Mouse (Mus musculus): ENCODE data around the gene Efna4. TPM values are rescaled to one million over a fixed set of nuclear protein-coding genes. Genes with fewer than 3 reads are reported as not detected.
A peak's percentile ranks its signal among the peaks of the same experiment; 100 is the strongest.

The Efna4 gene
- polyA plus RNA-seq, 1 experiment from 2014 or later: 14.1 TPM

DNA sequence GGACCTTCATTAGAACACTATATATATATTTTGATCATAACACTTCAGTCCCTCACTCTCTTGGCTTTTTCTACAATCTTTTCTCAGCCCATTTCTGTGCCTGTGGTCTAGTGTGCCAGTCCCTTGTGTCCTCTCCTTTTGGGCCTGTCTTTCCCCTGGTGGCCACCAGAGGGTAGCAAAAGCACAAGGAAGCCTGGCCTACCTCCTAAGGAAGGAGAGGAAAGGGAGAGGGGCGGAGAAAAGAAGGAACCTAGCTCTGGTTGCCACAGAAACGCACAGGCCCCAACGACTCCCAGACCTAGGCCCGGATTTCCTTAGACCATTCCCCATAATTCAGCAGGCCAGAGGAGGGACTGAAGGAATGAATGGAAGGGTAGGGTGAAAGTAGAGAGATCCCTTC, 21.0 kb downstream of the Efna4 start:
- Histone ChIP-seq H3K36me3 (ENCODE audit: control insufficient read depth, insufficient read depth) (no peaks in the 10 kb centered on the region; the same call in 1 of the 2 replicates), H3K27me3 (replicated peaks; ENCODE audit: control insufficient read depth, insufficient read depth, low read length) (peaks cover 19% of the 10 kb centered on the region), H3K9me3 (ENCODE audit: control insufficient read depth, low read length) (no peaks in the 10 kb centered on the region), H3K27ac (ENCODE audit: low read length) (no peak overlapping the region), H3K4me3 (replicated peaks; ENCODE audit: low read length) (no peak overlapping the region), H3K4me2 (ENCODE audit: low read length) (peak overlapping the region; percentile 35; the same call in 1 of the 2 replicates), H3K9ac (replicated peaks; ENCODE audit: low read depth, low read length) (no peak overlapping the region), H3K4me1 (replicated peaks; ENCODE audit: control insufficient read depth, insufficient read depth, low read length) (peaks cover 65% of the 10 kb centered on the region)
- ATAC-seq: peak; percentile 59
- WGBS: 0% methylated on average over 4 of the region's 4 CpGs

GRCm38 (mm10) chr3:89315930-89316831, 21.6 kb downstream of the Efna4 start:
- H3K4me1 ChIP-seq (replicated peaks; ENCODE audit: control insufficient read depth, insufficient read depth, low read length): peaks cover 59% of the 10 kb centered on the region

DNA sequence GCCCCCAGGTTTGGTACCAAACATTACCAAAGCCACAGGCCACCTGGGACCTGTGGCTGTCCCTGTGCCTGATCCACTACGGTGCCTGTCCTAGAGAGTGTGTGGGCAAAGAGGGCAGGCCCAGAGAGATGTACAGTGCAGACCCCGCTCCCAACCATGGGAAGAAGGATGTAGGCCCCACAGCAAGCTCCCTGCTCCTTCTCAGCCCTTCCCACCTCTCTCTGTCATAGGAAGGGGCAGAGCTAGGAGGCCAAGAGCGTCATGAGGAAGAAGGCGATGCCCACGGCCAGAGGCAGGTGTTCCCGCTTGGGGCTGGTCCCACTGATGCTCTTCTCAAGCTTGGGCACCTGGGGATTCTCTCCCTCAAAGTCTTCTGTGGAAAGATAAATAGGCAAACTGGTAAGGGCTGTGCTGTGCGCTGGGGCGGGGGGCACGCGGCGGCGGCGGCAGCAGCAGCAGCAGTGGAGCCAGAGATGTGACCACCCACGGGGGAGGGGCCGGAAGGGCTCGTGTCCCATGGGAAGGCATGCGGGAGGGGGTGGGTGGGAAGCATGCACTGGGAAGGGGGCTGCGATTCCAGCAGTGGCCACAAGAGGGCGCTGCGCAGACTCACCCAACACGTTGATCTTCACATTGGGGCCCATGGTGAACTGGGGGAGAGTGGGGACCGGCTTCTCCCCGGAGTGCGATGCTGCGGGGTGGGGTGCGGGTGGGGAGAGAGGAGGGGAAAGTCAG, 22.5 kb downstream of the Efna4 start:
- Histone ChIP-seq H3K27me3 (replicated peaks; ENCODE audit: control insufficient read depth, insufficient read depth, low read length) (peaks cover 17% of the 10 kb centered on the region), H3K27ac (ENCODE audit: low read length) (no peak overlapping the region), H3K36me3 (ENCODE audit: control insufficient read depth, insufficient read depth) (no peaks in the 10 kb centered on the region; the same call in 1 of the 2 replicates), H3K4me1 (replicated peaks; ENCODE audit: control insufficient read depth, insufficient read depth, low read length) (peaks cover 51% of the 10 kb centered on the region), H3K4me2 (ENCODE audit: low read length) (peak overlapping the region; percentile 53), H3K4me3 (replicated peaks; ENCODE audit: low read length) (peak overlapping the region; percentile 28), H3K9me3 (ENCODE audit: control insufficient read depth, low read length) (0 out of 2 replicates have a peak, but pooled peaks cover 4% of the 10 kb centered on the region), H3K9ac (replicated peaks; ENCODE audit: low read depth, low read length) (peak overlapping the region; percentile 51)
- WGBS: 4% methylated on average over 25 of the region's 26 CpGs
- no peak; the same call in 1 of the 2 replicates for ATAC-seq

More at GRCm38 (mm10) chr3:89315930-89316831, 21.6 kb downstream of the Efna4 start:
- H3K27me3 ChIP-seq (replicated peaks; ENCODE audit: control insufficient read depth, insufficient read depth, low read length): peaks cover 19% of the 10 kb centered on the region
- no peak overlapping the region for H3K27ac ChIP-seq (ENCODE audit: low read length)
- peak overlapping the region; percentile 53 for H3K4me2 ChIP-seq (ENCODE audit: low read length)
- 6% methylated on average over 40 of the region's 40 CpGs for WGBS
- H3K9me3 ChIP-seq (ENCODE audit: control insufficient read depth, low read length): no peaks in the 10 kb centered on the region
- H3K36me3 ChIP-seq (ENCODE audit: control insufficient read depth, insufficient read depth): no peaks in the 10 kb centered on the region; the same call in 1 of the 2 replicates
- no peak; the same call in 1 of the 2 replicates for ATAC-seq
- H3K4me3 ChIP-seq (replicated peaks; ENCODE audit: low read length): peak overlapping the region; percentile 28; the same call in 1 of the 2 replicates
- peak overlapping the region; percentile 25 for H3K9ac ChIP-seq (replicated peaks; ENCODE audit: low read depth, low read length)

DNA sequence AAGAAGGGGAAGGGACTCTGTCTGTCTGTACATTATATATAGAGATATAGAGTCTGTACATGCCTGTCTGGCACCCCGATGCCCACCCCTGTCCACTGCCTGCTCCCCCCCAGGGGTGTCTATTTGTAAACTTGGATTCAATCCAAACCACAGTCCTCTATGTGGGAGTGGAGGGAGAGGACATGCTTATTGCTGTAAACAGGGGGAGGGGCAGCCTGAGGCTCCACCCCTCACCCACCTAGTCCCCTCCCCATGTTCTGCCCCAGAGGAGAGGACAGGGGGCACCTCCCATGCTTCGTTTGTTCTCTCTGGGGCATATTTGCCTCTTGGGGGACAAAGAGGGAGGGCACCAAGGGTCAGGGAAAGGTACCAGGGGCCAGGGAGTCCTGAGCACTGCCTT, 23.0 kb downstream of the Efna4 start:
- WGBS: 38% methylated on average over 2 of the region's 2 CpGs
- Histone ChIP-seq H3K4me3 (replicated peaks; ENCODE audit: low read length) (no peak overlapping the region), H3K27ac (ENCODE audit: low read length) (no peak overlapping the region), H3K4me2 (ENCODE audit: low read length) (no peak overlapping the region), H3K4me1 (replicated peaks; ENCODE audit: control insufficient read depth, insufficient read depth, low read length) (peaks cover 46% of the 10 kb centered on the region), H3K27me3 (replicated peaks; ENCODE audit: control insufficient read depth, insufficient read depth, low read length) (peaks cover 17% of the 10 kb centered on the region), H3K36me3 (ENCODE audit: control insufficient read depth, insufficient read depth) (no peaks in the 10 kb centered on the region; the same call in 1 of the 2 replicates), H3K9me3 (ENCODE audit: control insufficient read depth, low read length) (0 out of 2 replicates have a peak, but pooled peaks cover 4% of the 10 kb centered on the region), H3K9ac (replicated peaks; ENCODE audit: low read depth, low read length) (peak overlapping the region; percentile 51)
- ATAC-seq: no peak

DNA sequence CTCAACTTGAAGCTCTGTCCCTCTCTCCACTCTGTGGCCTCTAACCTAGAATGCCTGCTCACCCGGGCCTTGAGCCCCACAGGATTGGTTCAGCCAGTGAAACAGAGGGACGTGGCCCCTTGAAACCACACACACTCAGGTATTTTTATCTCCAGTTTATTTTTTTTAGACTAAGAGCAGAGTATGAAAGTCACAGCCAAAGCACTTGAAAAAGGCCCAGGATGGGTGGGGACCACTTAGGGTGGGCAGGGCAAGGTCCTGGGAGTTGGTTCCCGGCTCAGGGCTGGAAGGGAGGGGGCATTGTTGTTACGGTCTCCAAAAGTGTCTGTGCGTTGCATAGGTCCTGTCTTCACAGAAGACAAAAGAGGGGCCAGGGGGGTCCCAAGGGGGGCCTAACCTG, 23.5 kb downstream of the Efna4 start:
- Histone ChIP-seq H3K27ac (ENCODE audit: low read length) (no peak overlapping the region), H3K36me3 (ENCODE audit: control insufficient read depth, insufficient read depth) (no peaks in the 10 kb centered on the region; the same call in 1 of the 2 replicates), H3K4me1 (replicated peaks; ENCODE audit: control insufficient read depth, insufficient read depth, low read length) (peaks cover 41% of the 10 kb centered on the region), H3K4me3 (replicated peaks; ENCODE audit: low read length) (no peak overlapping the region), H3K9ac (replicated peaks; ENCODE audit: low read depth, low read length) (no peak overlapping the region), H3K4me2 (ENCODE audit: low read length) (no peak overlapping the region), H3K9me3 (ENCODE audit: control insufficient read depth, low read length) (0 out of 2 replicates have a peak, but pooled peaks cover 4% of the 10 kb centered on the region), H3K27me3 (replicated peaks; ENCODE audit: control insufficient read depth, insufficient read depth, low read length) (peaks cover 17% of the 10 kb centered on the region)
- WGBS: 70% methylated on average over 5 of the region's 5 CpGs
- no peak for ATAC-seq

DNA sequence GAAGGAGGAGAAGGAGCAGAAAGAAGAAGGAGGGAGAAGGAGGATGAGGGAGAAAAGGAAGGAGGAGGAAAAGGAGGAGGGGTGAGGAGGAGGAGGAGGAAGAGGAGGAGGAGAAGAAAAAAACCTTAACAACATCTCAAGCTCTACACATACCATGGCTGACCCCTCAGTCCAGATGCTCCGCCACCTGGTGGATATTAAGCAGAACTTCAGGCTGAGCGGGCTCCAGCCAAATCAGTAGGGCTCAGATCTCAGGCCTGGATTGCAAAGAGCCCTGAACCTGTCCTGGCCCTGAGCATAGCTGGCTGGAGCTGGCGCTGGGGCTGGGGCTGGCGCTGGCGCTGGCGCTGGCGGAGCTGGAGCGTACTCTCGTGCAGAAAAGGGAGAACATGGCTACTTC, 29.7 kb downstream of the Efna4 start:
- Histone ChIP-seq H3K27ac (ENCODE audit: low read length) (no peak overlapping the region), H3K36me3 (ENCODE audit: control insufficient read depth, insufficient read depth) (no peaks in the 10 kb centered on the region; the same call in 1 of the 2 replicates), H3K9me3 (ENCODE audit: control insufficient read depth, low read length) (0 out of 2 replicates have a peak, but pooled peaks cover 4% of the 10 kb centered on the region), H3K4me1 (replicated peaks; ENCODE audit: control insufficient read depth, insufficient read depth, low read length) (no peaks in the 10 kb centered on the region), H3K9ac (replicated peaks; ENCODE audit: low read depth, low read length) (no peak overlapping the region), H3K4me2 (ENCODE audit: low read length) (no peak overlapping the region), H3K4me3 (replicated peaks; ENCODE audit: low read length) (no peak overlapping the region), H3K27me3 (replicated peaks; ENCODE audit: control insufficient read depth, insufficient read depth, low read length) (no peaks in the 10 kb centered on the region; the same call in 1 of the 2 replicates)
- peak; percentile 77 for ATAC-seq
- WGBS: 2% methylated on average over 9 of the region's 9 CpGs

GRCm38 (mm10) chr3:89305551-89306325, 32.1 kb downstream of the Efna4 start:
- H3K9ac ChIP-seq (replicated peaks; ENCODE audit: low read depth, low read length): no peak overlapping the region
- no peaks in the 10 kb centered on the region for H3K4me1 ChIP-seq (replicated peaks; ENCODE audit: control insufficient read depth, insufficient read depth, low read length)
- no peaks in the 10 kb centered on the region for H3K9me3 ChIP-seq (ENCODE audit: control insufficient read depth, low read length)
- WGBS: 79% methylated on average over 8 of the region's 8 CpGs
- H3K4me2 ChIP-seq (ENCODE audit: low read length): no peak overlapping the region
- H3K4me3 ChIP-seq (replicated peaks; ENCODE audit: low read length): no peak overlapping the region
- no peaks in the 10 kb centered on the region; the same call in 1 of the 2 replicates for H3K27me3 ChIP-seq (replicated peaks; ENCODE audit: control insufficient read depth, insufficient read depth, low read length)
- no peaks in the 10 kb centered on the region for H3K36me3 ChIP-seq (ENCODE audit: control insufficient read depth, insufficient read depth)
- no peak for ATAC-seq
- no peak overlapping the region for H3K27ac ChIP-seq (ENCODE audit: low read length)

GRCm38 (mm10) chr3:89305105-89305504, 32.7 kb downstream of the Efna4 start:
- peaks cover 3% of the 10 kb centered on the region; the same call in 1 of the 2 replicates for H3K27me3 ChIP-seq (replicated peaks; ENCODE audit: control insufficient read depth, insufficient read depth, low read length)
- H3K27ac ChIP-seq (ENCODE audit: low read length): no peak overlapping the region
- H3K4me2 ChIP-seq (ENCODE audit: low read length): no peak overlapping the region
- no peaks in the 10 kb centered on the region for H3K4me1 ChIP-seq (replicated peaks; ENCODE audit: control insufficient read depth, insufficient read depth, low read length)
- H3K36me3 ChIP-seq (ENCODE audit: control insufficient read depth, insufficient read depth): no peaks in the 10 kb centered on the region
- H3K9ac ChIP-seq (replicated peaks; ENCODE audit: low read depth, low read length): no peak overlapping the region
- no peak for ATAC-seq
- 70% methylated on average over 4 of the region's 4 CpGs for WGBS
- H3K9me3 ChIP-seq (ENCODE audit: control insufficient read depth, low read length): no peaks in the 10 kb centered on the region
- H3K4me3 ChIP-seq (replicated peaks; ENCODE audit: low read length): no peak overlapping the region
